Mouse (Mus musculus) cerebellum, adult (tissue): ENCODE results near the gene Capn15.

Experiments used
- ATAC-seq: cut with Nextera tagmentation; 2 replicates; pipeline ENCODE4 v1.9.2; 2017; ENCODE audit warnings: mild to moderate bottlenecking, moderate library complexity, mixed read lengths; ENCODE audit not compliant: insufficient number of reproducible peaks, low FRiP score, low TSS enrichment

The Capn15 gene

GRCm38 (mm10) chr17:25941511-25942241 is 43.9 kb downstream of the Capn15 start:
- peak; percentile 70; the same call in 1 of the 2 replicates for ATAC-seq

- ATAC-seq, result no peak
Observed at GRCm38 (mm10) chr17:25934526-25934925, 51.1 kb downstream of the Capn15 start.

GRCm38 (mm10) chr17:25925348-25925747 is 60.2 kb downstream of the Capn15 start:
- no peak for ATAC-seq

GRCm38 (mm10) chr17:25922120-25922519 is 63.5 kb downstream of the Capn15 start:
- no peak for ATAC-seq

GRCm38 (mm10) chr17:25919786-25920642 is 65.6 kb downstream of the Capn15 start:
- peak; percentile 96 for ATAC-seq

- ATAC-seq, result no peak
Observed at GRCm38 (mm10) chr17:25919144-25919785, 66.3 kb downstream of the Capn15 start, which contains the start of gene Rab40c. Gene Rab40c (minus strand): TSS chr17:25919727.

- ATAC-seq, result no peak
Observed at GRCm38 (mm10) chr17:25918037-25918750, 67.4 kb downstream of the Capn15 start.

- ATAC-seq, result no peak
Observed at GRCm38 (mm10) chr17:25916931-25917647, 68.5 kb downstream of the Capn15 start.

- ATAC-seq, result no peak
Observed at GRCm38 (mm10) chr17:25914295-25914694, 71.3 kb downstream of the Capn15 start.

GRCm38 (mm10) chr17:25913877-25914275 is 71.7 kb downstream of the Capn15 start:
- ATAC-seq, result no peak

GRCm38 (mm10) chr17:25913186-25913876 is 72.3 kb downstream of the Capn15 start:
- ATAC-seq, result peak; percentile 74; the same call in 1 of the 2 replicates

GRCm38 (mm10) chr17:25911816-25912215 is 73.8 kb downstream of the Capn15 start:
- ATAC-seq, result peak; percentile 84; the same call in 1 of the 2 replicates
